Mouse (Mus musculus): ENCODE data around the gene AU021092. TPM values are rescaled to one million over a fixed set of nuclear protein-coding genes. Genes with fewer than 3 reads are reported as not detected.

The AU021092 gene
- polyA plus RNA-seq, 1 experiment from 2014 or later: 0.99 TPM

DNA sequence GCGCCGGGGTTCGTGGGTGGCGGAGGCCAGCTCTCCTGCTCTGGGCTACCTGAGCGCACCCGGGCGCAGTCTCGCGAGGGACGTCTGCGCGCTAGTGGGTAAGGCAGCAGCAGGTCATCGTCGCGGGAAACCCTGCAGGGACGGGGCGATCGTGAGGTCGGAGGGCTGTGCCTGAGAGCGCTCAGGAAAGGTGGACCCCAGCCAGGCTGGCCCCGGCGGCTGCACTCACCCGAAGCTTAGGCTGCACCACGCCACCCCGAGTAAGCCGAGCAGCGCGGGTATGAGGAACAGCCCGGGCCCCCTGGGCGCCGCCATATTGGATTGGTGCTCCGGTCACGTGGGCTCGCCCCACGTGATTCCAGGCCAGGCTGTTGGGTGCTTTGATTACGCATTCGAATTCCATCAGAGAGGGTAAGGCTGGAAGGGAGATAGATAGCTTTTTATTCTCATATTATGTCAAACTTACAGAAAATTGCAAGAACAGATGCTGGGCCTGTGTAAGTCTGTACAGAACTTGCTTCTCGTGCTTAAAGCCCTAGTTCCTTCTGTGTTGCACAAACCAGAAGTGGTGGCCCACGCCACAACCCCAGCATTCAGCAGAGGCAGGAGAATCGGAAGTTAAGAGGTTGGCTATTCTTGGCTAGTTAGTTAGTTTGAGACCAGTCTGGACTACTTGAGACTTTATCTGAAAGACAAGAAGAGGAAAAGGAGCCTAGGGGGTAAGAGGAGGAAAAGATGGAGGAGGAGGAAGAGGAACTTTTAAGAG lies 18.2 kb downstream of the AU021092 start, which contains the start of gene Nagpa:
Nagpa (minus strand) TSS at position 345 of the 766 bp plus-strand sequence.
- peaks cover 11% of the 10 kb centered on the region for H3K36me3 ChIP-seq
- H3K27ac ChIP-seq: peak within 1 kb of the TSS; percentile 82
- peak; percentile 90 for DNase-seq (ENCODE audit: low spot score)
- H3K4me3 ChIP-seq: peak within 1 kb of the TSS; percentile 84
- H3K27me3 ChIP-seq (ENCODE audit: insufficient read depth, poor library complexity, severe bottlenecking): no peaks in the 10 kb centered on the region
- H3K9me3 ChIP-seq: no peaks in the 10 kb centered on the region
- H3K4me1 ChIP-seq: peaks cover 16% of the 10 kb centered on the region; the same call in 1 of the 2 replicates
- WGBS: 4% methylated on average over 40 of the region's 40 CpGs

DNA sequence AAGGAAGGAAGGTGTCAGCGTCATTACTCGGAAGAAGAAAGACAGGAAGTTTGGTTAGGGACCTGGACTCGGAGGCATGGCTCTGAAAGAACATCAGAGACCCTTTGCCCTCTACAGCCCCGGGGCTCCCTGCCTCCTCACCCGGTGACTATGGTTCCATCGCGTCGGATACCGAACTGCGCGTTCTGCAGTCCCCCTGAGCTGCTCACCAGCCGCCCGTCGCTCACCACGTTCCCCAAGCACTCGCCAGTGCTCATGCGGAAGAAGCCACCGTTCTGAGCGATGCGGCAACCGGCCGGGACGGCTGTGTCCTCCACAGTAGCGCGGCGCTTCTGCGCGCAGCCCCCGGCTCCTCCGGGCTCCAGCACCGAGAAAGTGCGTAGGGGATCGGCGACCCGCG lies 18.9 kb downstream of the AU021092 start:
- peaks cover 14% of the 10 kb centered on the region for H3K36me3 ChIP-seq
- no peaks in the 10 kb centered on the region for H3K9me3 ChIP-seq
- peak overlapping the region; percentile 82 for H3K27ac ChIP-seq
- H3K4me3 ChIP-seq: peak overlapping the region; percentile 84
- H3K4me1 ChIP-seq: peaks cover 16% of the 10 kb centered on the region; the same call in 1 of the 2 replicates
- no peak for DNase-seq (ENCODE audit: low spot score)
- no peaks in the 10 kb centered on the region for H3K27me3 ChIP-seq (ENCODE audit: insufficient read depth, poor library complexity, severe bottlenecking)
- 1% methylated on average over 36 of the region's 36 CpGs for WGBS

- peaks cover 16% of the 10 kb centered on the region; the same call in 1 of the 2 replicates for H3K4me1 ChIP-seq
- DNase-seq (ENCODE audit: low spot score): no peak
- H3K9me3 ChIP-seq: no peaks in the 10 kb centered on the region
- H3K27ac ChIP-seq: no peak overlapping the region
- 9% methylated on average over 4 of the region's 4 CpGs for WGBS
- peak overlapping the region; percentile 84 for H3K4me3 ChIP-seq
- no peaks in the 10 kb centered on the region for H3K27me3 ChIP-seq (ENCODE audit: insufficient read depth, poor library complexity, severe bottlenecking)
- H3K36me3 ChIP-seq: peaks cover 15% of the 10 kb centered on the region
Observed at GRCm38 (mm10) chr16:5202681-5203080, 19.4 kb downstream of the AU021092 start.

DNA sequence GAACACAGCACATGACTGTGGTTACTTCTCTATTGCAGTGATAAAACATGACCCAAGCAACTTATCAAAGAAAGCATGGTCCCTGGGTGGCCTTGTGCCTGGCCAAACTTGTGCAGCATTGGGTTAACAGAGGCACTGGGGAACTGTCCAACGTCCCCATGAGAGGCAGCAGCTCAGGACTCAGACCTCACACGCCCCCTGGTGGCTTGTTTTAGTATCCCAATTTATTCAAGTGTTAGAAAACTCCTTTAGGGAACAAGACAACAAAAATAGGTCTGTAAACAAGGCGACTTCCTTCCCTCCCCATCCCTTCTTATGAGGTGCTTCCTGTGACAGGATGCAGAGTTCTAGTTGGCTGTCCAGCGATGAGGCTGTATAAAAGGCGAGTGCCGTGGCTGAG lies 27.0 kb downstream of the AU021092 start:
- no peak overlapping the region for H3K27ac ChIP-seq
- H3K9me3 ChIP-seq: no peaks in the 10 kb centered on the region
- no peak for DNase-seq (ENCODE audit: low spot score)
- H3K36me3 ChIP-seq: peaks cover 20% of the 10 kb centered on the region
- no peaks in the 10 kb centered on the region for H3K27me3 ChIP-seq (ENCODE audit: insufficient read depth, poor library complexity, severe bottlenecking)
- H3K4me3 ChIP-seq: no peak overlapping the region
- H3K4me1 ChIP-seq: no peaks in the 10 kb centered on the region
- WGBS: 25% methylated on average over 6 of the region's 6 CpGs

DNA sequence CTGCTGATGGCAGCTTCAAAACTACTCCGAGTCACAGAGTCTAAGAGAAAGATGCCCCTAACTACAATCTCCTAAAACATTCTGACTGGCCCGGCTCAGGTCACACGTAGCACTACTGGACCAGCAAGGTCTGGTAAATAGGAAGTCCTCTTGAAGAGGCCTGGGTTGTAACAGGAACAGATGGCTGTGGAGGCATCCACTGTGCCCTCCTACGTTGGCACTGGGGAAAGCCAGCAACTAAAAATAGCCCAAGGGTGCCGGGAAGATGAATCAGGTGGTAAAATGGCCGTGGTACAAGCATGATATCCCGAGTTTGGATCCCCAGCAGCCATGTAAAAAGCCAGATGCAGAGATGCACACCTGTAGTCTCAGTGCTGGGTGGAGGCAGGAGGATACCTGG lies 35.9 kb downstream of the AU021092 start:
- H3K4me3 ChIP-seq: no peak overlapping the region
- no peaks in the 10 kb centered on the region for H3K36me3 ChIP-seq
- 64% methylated on average over 7 of the region's 7 CpGs for WGBS
- H3K9me3 ChIP-seq: no peaks in the 10 kb centered on the region
- peaks cover 12% of the 10 kb centered on the region; the same call in 1 of the 2 replicates for H3K4me1 ChIP-seq
- H3K27me3 ChIP-seq (ENCODE audit: insufficient read depth, poor library complexity, severe bottlenecking): peaks cover 8% of the 10 kb centered on the region
- no peak for DNase-seq (ENCODE audit: low spot score)
- H3K27ac ChIP-seq: no peak overlapping the region

DNA sequence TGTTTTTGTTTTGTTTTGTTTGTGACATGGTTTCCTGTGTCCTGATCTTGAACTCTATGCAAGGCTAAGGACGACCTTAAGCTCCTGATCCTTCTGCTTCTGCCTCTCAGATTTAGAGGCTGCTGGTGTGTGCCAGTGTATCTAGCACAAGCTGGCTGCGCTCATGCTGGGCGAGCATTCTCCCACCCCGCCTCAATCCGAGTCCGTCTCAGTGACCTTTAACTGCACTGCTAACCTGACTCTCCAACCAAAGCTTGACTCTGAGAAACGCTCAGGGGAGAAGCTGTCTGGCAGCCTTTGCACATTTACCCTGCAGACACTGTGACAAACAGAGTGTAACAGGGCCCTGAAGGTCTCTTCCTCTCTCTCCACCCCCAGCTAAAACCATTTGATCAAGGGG lies 36.4 kb downstream of the AU021092 start:
- WGBS: 70% methylated on average over 7 of the region's 7 CpGs

GRCm38 (mm10) chr16:5184956-5185355 lies 37.1 kb downstream of the AU021092 start:
- no peak for DNase-seq (ENCODE audit: low spot score)
- Histone ChIP-seq H3K4me1 (peaks cover 12% of the 10 kb centered on the region; the same call in 1 of the 2 replicates), H3K27me3 (ENCODE audit: insufficient read depth, poor library complexity, severe bottlenecking) (peaks cover 15% of the 10 kb centered on the region), H3K4me3 (no peak overlapping the region), H3K27ac (no peak overlapping the region), H3K9me3 (no peaks in the 10 kb centered on the region), H3K36me3 (no peaks in the 10 kb centered on the region)
- 77% methylated on average over 5 of the region's 5 CpGs for WGBS

More for the DNA sequence above, 36.4 kb downstream of the AU021092 start:
- no peaks in the 10 kb centered on the region for H3K36me3 ChIP-seq
- H3K27ac ChIP-seq: no peak overlapping the region
- H3K27me3 ChIP-seq (ENCODE audit: insufficient read depth, poor library complexity, severe bottlenecking): peaks cover 9% of the 10 kb centered on the region
- H3K4me1 ChIP-seq: peaks cover 12% of the 10 kb centered on the region; the same call in 1 of the 2 replicates
- H3K4me3 ChIP-seq: no peak overlapping the region
- no peak for DNase-seq (ENCODE audit: low spot score)
- H3K9me3 ChIP-seq: no peaks in the 10 kb centered on the region

DNA sequence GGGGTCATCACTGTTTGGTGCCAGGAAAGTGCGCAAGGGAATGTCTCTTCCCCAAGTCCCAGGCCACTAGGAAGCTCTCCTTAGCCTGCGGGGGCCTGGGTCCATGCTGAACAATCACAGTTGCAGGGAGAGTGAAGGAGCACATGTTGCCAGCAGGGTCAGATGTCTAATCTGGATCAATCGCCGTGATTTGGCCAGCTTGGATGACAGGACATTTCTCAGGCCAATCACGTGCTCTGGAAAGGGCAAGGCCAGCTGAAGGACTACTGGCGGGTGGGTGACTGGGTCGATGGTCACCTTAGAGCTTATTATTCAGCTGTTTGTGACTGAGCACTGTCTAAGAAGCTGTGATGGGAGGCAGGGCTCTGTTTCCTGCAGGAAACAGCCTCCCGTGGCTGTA lies 38.0 kb downstream of the AU021092 start:
- DNase-seq (ENCODE audit: low spot score): no peak
- Histone ChIP-seq H3K27me3 (ENCODE audit: insufficient read depth, poor library complexity, severe bottlenecking) (peaks cover 15% of the 10 kb centered on the region), H3K27ac (no peak overlapping the region), H3K4me1 (peaks cover 12% of the 10 kb centered on the region; the same call in 1 of the 2 replicates), H3K4me3 (no peak overlapping the region), H3K36me3 (no peaks in the 10 kb centered on the region), H3K9me3 (no peaks in the 10 kb centered on the region)
- WGBS: 59% methylated on average over 8 of the region's 8 CpGs

GRCm38 (mm10) chr16:5183310-5183975 lies 38.7 kb downstream of the AU021092 start:
- H3K36me3 ChIP-seq: no peaks in the 10 kb centered on the region
- H3K9me3 ChIP-seq: no peaks in the 10 kb centered on the region
- no peak for DNase-seq (ENCODE audit: low spot score)
- peaks cover 12% of the 10 kb centered on the region; the same call in 1 of the 2 replicates for H3K4me1 ChIP-seq
- no peak overlapping the region for H3K27ac ChIP-seq
- H3K27me3 ChIP-seq (ENCODE audit: insufficient read depth, poor library complexity, severe bottlenecking): peaks cover 15% of the 10 kb centered on the region
- 80% methylated on average over 18 of the region's 18 CpGs for WGBS
- no peak overlapping the region for H3K4me3 ChIP-seq

- WGBS: 93% methylated on average over 6 of the region's 6 CpGs
- no peak for DNase-seq (ENCODE audit: low spot score)
- H3K4me1 ChIP-seq: peaks cover 5% of the 10 kb centered on the region; the same call in 1 of the 2 replicates
- no peak overlapping the region for H3K4me3 ChIP-seq
- H3K36me3 ChIP-seq: no peaks in the 10 kb centered on the region
- H3K27me3 ChIP-seq (ENCODE audit: insufficient read depth, poor library complexity, severe bottlenecking): no peaks in the 10 kb centered on the region
- H3K27ac ChIP-seq: no peak overlapping the region
- no peaks in the 10 kb centered on the region for H3K9me3 ChIP-seq
Observed at GRCm38 (mm10) chr16:5172636-5173035, 49.5 kb downstream of the AU021092 start.

GRCm38 (mm10) chr16:5168829-5169228 lies 53.3 kb downstream of the AU021092 start:
- no peaks in the 10 kb centered on the region for H3K36me3 ChIP-seq
- DNase-seq (ENCODE audit: low spot score): no peak
- peaks cover 12% of the 10 kb centered on the region for H3K4me1 ChIP-seq
- H3K9me3 ChIP-seq: no peaks in the 10 kb centered on the region
- no peak overlapping the region for H3K4me3 ChIP-seq
- H3K27ac ChIP-seq: no peak overlapping the region
- 68% methylated on average over 5 of the region's 5 CpGs for WGBS
- H3K27me3 ChIP-seq (ENCODE audit: insufficient read depth, poor library complexity, severe bottlenecking): no peaks in the 10 kb centered on the region

DNA sequence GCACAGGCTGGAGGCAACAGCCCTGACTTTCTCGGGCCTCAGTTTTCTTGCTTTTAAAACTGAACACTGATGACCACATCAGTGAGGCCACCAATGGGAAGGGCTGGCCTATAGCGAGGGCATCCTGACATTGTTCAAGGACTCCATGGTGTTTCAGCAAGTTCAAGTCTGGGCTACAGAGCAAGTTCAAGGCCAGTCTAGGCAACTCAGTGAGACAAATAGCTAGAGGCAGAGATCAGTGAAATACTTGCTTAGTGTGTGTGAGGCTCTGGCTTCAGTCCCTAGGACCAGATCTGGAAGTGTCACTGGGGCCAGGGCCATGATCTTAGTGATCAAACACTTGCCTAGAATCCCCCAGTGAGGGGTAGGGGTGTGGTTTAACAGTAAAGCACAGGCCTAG lies 54.1 kb downstream of the AU021092 start:
- H3K27ac ChIP-seq: no peak overlapping the region
- DNase-seq (ENCODE audit: low spot score): no peak
- H3K9me3 ChIP-seq: no peaks in the 10 kb centered on the region
- H3K4me1 ChIP-seq: peaks cover 12% of the 10 kb centered on the region
- H3K27me3 ChIP-seq (ENCODE audit: insufficient read depth, poor library complexity, severe bottlenecking): no peaks in the 10 kb centered on the region
- no peaks in the 10 kb centered on the region for H3K36me3 ChIP-seq
- H3K4me3 ChIP-seq: no peak overlapping the region
- WGBS: 89% methylated on average over 2 of the region's 2 CpGs

- 71% methylated on average over 6 of the region's 6 CpGs for WGBS
- no peak overlapping the region for H3K4me3 ChIP-seq
- peaks cover 26% of the 10 kb centered on the region for H3K4me1 ChIP-seq
- H3K36me3 ChIP-seq: no peaks in the 10 kb centered on the region
- no peak overlapping the region for H3K27ac ChIP-seq
- no peak for DNase-seq (ENCODE audit: low spot score)
- H3K9me3 ChIP-seq: no peaks in the 10 kb centered on the region
- no peaks in the 10 kb centered on the region for H3K27me3 ChIP-seq (ENCODE audit: insufficient read depth, poor library complexity, severe bottlenecking)
Observed at GRCm38 (mm10) chr16:5164327-5164726, 57.8 kb downstream of the AU021092 start.

All from heart, embryonic 10.5 days (tissue).